Mouse (Mus musculus) limb, embryonic 15.5 days (tissue): ENCODE results near the gene H2afz. TPM values are rescaled to one million over a fixed set of nuclear protein-coding genes. Genes with fewer than 3 reads are reported as not detected.
"Not testable (repeated sequence)": the region's sequence is repeated elsewhere in the genome, so short reads cannot be mapped to it uniquely, and the experiment has no call there.

Experiments
- ATAC-seq: fragments of 200-750 bp; cut with Nextera tagmentation; 2 replicates; pipeline ENCODE4 v1.8.0; 2017; ENCODE audit warnings: low read depth, moderate TSS enrichment; ENCODE audit not compliant: insufficient number of reproducible peaks, low FRiP score, low TSS enrichment
- H3K27ac ChIP-seq: fragments of 300-500 bp; sonication (generic); 2 replicates; pipeline ENCODE4 v1.5.1; 2015; ENCODE audit warnings: moderate library complexity, mild to moderate bottlenecking, inconsistent platforms
- H3K27me3 ChIP-seq: fragments of 300-500 bp; sonication (generic); 2 replicates; pipeline ENCODE4 v1.6.1; 2015; ENCODE audit warnings: inconsistent platforms
- H3K36me3 ChIP-seq: fragments of 300-500 bp; sonication (generic); 2 replicates; pipeline ENCODE4 v1.6.1; 2015; ENCODE audit warnings: inconsistent platforms
- H3K4me1 ChIP-seq: fragments of 300-500 bp; sonication (generic); 2 replicates; pipeline ENCODE4 v1.6.1; 2015; ENCODE audit warnings: inconsistent platforms
- H3K4me2 ChIP-seq: fragments of 300-500 bp; sonication (generic); 2 replicates; pipeline ENCODE4 v1.6.1; 2015; ENCODE audit warnings: mild to moderate bottlenecking, inconsistent platforms
- H3K4me3 ChIP-seq: fragments of 300-500 bp; sonication (generic); 2 replicates; pipeline ENCODE4 v1.5.1; 2015; ENCODE audit warnings: mild to moderate bottlenecking, inconsistent platforms
- H3K9ac ChIP-seq: fragments of 300-500 bp; sonication (generic); 2 replicates; pipeline ENCODE4 v1.6.1; 2015; ENCODE audit warnings: inconsistent platforms
- H3K9me3 ChIP-seq: fragments of 300-500 bp; sonication (generic); 2 replicates; pipeline ENCODE4 v1.6.1; 2016; ENCODE audit warnings: inconsistent platforms
- WGBS: fragments of 180-500 bp; shearing (Covaris S2); methylation state at CpG from one replicate; pipeline ENCODE4 v1.1.7; 2015; 5-methylcytosine and 5-hydroxymethylcytosine counted together
- polyA plus RNA-seq: library from polyadenylated mRNA; unstranded; fragments of >200 nt; fragmentation: Nextera tagmentation; extraction: Ambion mirVana; gene quantifications from 2 replicates; pipeline ENCODE4 v1.2.1, GENCODE M21; 2015

Gene H2afz
- polyA plus RNA-seq, 1 experiment from 2014 or later: 1,223 TPM

DNA sequence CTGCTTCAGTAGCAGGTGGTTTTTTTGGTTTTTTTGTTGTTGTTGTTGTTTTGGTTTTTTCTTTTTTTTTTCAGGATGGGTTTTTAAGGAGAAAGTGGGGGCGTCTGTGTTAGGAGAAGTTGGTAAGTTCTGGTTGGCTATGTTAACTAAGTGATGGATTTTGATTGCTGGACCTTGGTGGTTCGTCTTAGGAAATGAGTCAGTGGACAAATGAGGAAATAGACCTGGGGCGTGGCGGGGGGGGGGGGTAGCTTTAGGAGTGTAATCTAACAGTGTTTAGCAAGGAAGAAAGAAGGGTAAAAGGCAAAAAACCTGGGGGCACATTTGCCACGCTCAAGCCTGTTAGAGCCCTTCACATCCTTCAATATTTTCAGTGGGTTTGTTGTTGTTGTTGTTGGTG, 17.7 kb upstream of the H2afz start:
- Histone ChIP-seq H3K36me3 (no peaks in the 10 kb centered on the region), H3K9ac (no peak overlapping the region), H3K9me3 (no peaks in the 10 kb centered on the region), H3K4me3 (no peak overlapping the region), H3K27ac (no peak overlapping the region), H3K4me1 (no peaks in the 10 kb centered on the region), H3K4me2 (no peak overlapping the region), H3K27me3 (no peaks in the 10 kb centered on the region)
- ATAC-seq: no peak
- 78% methylated on average over 4 of the region's 5 CpGs for WGBS

GRCm38 (mm10) chr3:137848354-137848753, 15.9 kb upstream of the H2afz start:
- H3K9ac ChIP-seq: no peak overlapping the region
- no peaks in the 10 kb centered on the region for H3K4me1 ChIP-seq
- no peaks in the 10 kb centered on the region for H3K36me3 ChIP-seq
- no peak overlapping the region for H3K4me2 ChIP-seq
- no peak overlapping the region for H3K27ac ChIP-seq
- no peaks in the 10 kb centered on the region for H3K9me3 ChIP-seq
- H3K27me3 ChIP-seq: no peaks in the 10 kb centered on the region
- WGBS: 88% methylated on average over 9 of the region's 9 CpGs
- no peak overlapping the region for H3K4me3 ChIP-seq
- ATAC-seq: no peak

- ATAC-seq: no peak
- Histone ChIP-seq H3K4me2 (no peak overlapping the region), H3K36me3 (no peaks in the 10 kb centered on the region), H3K27ac (no peak overlapping the region), H3K9ac (no peak overlapping the region), H3K4me1 (no peaks in the 10 kb centered on the region), H3K27me3 (no peaks in the 10 kb centered on the region), H3K9me3 (no peaks in the 10 kb centered on the region), H3K4me3 (no peak overlapping the region)
- 94% methylated on average over 5 of the region's 5 CpGs for WGBS
Observed at GRCm38 (mm10) chr3:137849697-137850096, 14.6 kb upstream of the H2afz start.

DNA sequence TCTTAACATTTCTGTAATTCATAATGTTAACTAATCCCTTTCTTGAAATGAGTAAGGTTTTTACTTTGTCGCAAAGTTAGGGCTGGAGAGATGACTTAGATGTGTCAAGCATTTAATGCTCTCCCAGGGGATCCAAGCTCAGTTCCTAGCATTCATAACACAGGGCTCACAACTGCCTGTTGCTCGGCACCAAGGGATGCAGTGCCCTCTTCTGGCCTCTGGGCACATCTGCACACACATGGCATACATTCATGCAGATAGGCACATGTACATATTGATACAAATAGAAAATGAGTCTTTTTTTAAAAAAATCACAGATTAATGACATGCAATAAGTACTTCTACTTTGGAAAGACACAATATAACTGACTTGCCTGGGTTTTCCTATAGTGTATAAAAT, 13.1 kb upstream of the H2afz start:
- WGBS: 85% methylated on average over 2 of the region's 2 CpGs
- Histone ChIP-seq H3K4me3 (no peak overlapping the region), H3K9me3 (no peaks in the 10 kb centered on the region), H3K36me3 (no peaks in the 10 kb centered on the region), H3K27me3 (no peaks in the 10 kb centered on the region), H3K27ac (no peak overlapping the region), H3K9ac (no peak overlapping the region), H3K4me2 (no peak overlapping the region), H3K4me1 (no peaks in the 10 kb centered on the region)
- no peak for ATAC-seq

DNA sequence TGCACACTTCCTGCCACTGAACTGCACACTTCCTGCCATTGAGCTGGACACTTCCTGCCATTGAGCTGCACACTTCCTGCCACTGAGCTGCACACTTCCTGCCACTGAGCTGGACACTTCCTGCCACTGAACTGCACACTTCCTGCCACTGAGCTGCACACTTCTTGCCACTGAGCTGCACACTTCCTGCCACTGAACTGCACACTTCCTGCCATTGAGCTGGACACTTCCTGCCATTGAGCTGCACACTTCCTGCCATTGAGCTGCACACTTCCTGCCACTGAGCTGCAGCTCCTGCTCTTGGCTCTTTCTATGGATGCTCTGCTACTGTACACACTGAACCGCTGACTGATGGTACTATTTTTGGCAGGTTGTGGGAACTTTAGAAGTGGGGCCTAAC, 11.3 kb upstream of the H2afz start:
- not testable (repeated sequence) for H3K36me3 ChIP-seq, H3K4me3 ChIP-seq, ATAC-seq, H3K4me2 ChIP-seq, H3K9me3 ChIP-seq, H3K27me3 ChIP-seq, H3K27ac ChIP-seq, H3K9ac ChIP-seq, H3K4me1 ChIP-seq
- 88% methylated on average over 1 of the region's 1 CpGs for WGBS

DNA sequence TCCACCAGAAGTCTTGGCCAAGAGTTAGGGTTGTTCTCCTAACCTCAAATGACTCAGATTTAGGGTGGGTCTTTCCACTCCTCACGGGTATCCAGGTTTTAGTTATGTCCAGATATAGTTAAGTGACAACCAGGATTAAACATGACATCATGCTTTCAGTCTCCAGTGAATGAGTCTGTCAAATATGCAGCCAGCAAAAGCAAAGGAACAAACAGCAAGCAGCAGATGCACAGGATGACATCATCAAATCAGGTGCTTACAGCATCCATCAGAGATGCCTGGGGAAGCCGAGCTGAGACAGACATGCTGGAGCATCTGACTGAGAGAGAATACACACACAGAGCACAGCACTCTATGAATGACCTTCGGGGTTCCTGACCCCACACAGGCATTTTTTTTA, 9.0 kb upstream of the H2afz start:
- Histone ChIP-seq H3K4me1 (peaks cover under 1% of the 10 kb centered on the region; the same call in 1 of the 2 replicates), H3K27me3 (no peaks in the 10 kb centered on the region), H3K9ac (no peak overlapping the region), H3K27ac (no peak overlapping the region), H3K4me2 (no peak overlapping the region), H3K9me3 (no peaks in the 10 kb centered on the region), H3K36me3 (no peaks in the 10 kb centered on the region), H3K4me3 (no peak overlapping the region)
- no peak for ATAC-seq
- WGBS: 66% methylated on average over 3 of the region's 3 CpGs

DNA sequence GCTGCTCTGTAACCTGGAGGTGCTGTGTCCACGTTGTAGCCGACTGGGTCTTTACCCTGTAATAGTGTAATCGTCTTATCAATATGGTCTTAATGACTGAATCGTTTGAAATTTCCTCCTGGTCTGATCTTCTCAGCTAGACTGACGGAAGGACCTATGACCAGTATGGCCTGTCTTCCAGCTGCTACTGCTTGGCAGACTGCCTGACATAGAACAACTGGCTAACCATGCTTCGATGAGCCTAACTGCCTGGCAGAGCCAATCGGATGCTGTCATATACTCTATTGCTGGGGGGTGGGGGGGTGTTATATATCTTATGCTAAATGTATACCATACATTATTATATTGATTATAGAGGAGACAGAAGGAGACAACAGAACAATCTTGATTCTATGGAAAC, 8.2 kb upstream of the H2afz start:
- Histone ChIP-seq H3K36me3 (no peaks in the 10 kb centered on the region), H3K4me3 (no peak overlapping the region), H3K9me3 (no peaks in the 10 kb centered on the region), H3K4me1 (peaks cover 8% of the 10 kb centered on the region; the same call in 1 of the 2 replicates), H3K9ac (no peak overlapping the region), H3K27me3 (no peaks in the 10 kb centered on the region), H3K27ac (no peak overlapping the region), H3K4me2 (no peak overlapping the region)
- no peak for ATAC-seq
- WGBS: 76% methylated on average over 7 of the region's 7 CpGs

DNA sequence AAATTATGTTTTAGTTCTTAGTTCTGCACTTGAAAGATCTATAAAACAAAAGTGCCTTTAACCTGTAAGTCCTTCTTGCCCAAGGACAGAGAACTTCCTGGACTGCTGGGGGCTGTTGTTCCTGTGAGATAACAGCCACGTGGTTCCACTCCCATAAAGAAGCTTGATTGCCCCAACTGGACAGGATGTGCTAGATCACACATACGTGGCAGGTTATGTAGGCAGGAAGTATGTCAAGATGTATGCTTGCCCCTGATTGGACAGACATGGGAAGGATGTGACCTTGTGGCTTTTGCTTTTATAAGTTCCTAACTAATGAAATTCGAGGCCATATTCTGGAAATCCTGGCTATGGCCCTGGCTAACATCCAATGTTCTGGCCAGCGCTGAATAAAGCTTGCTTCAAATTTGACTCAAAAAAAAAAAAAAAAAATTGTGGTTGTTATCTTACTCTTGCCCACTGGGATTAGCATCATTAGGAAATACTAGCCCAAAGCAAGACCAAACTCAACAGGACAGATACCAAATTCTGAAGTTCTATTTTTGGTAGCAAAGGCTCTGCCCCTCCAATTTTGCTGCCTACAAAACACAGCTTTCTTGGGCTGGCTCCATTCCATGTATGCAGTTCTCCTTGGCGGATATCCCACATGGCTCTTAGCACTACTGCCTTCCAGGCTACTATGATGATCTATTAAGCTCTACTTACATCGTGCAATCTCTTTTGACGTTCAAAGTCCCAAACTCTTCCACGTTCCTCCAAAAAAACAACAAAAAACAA, 3.7 kb upstream of the H2afz start:
- H3K4me1 ChIP-seq: peaks cover 10% of the 10 kb centered on the region; the same call in 1 of the 2 replicates
- WGBS: 45% methylated on average over 8 of the region's 8 CpGs
- no peaks in the 10 kb centered on the region for H3K9me3 ChIP-seq
- no peak for ATAC-seq
- no peaks in the 10 kb centered on the region for H3K27me3 ChIP-seq
- H3K4me3 ChIP-seq: no peak overlapping the region
- peak overlapping the region; percentile 27; the same call in 1 of the 2 replicates for H3K27ac ChIP-seq
- no peak overlapping the region for H3K9ac ChIP-seq
- no peak overlapping the region for H3K4me2 ChIP-seq
- H3K36me3 ChIP-seq: no peaks in the 10 kb centered on the region

GRCm38 (mm10) chr3:137861436-137861835, 2.9 kb upstream of the H2afz start:
- H3K9ac ChIP-seq: no peak overlapping the region
- 86% methylated on average over 4 of the region's 4 CpGs for WGBS
- 0 out of 2 replicates have a peak, but pooled peaks cover 3% of the 10 kb centered on the region for H3K36me3 ChIP-seq
- no peak overlapping the region for H3K4me3 ChIP-seq
- H3K9me3 ChIP-seq: no peaks in the 10 kb centered on the region
- H3K27ac ChIP-seq: no peak overlapping the region
- ATAC-seq: no peak
- no peaks in the 10 kb centered on the region for H3K27me3 ChIP-seq
- peaks cover 10% of the 10 kb centered on the region; the same call in 1 of the 2 replicates for H3K4me1 ChIP-seq
- H3K4me2 ChIP-seq: no peak overlapping the region

DNA sequence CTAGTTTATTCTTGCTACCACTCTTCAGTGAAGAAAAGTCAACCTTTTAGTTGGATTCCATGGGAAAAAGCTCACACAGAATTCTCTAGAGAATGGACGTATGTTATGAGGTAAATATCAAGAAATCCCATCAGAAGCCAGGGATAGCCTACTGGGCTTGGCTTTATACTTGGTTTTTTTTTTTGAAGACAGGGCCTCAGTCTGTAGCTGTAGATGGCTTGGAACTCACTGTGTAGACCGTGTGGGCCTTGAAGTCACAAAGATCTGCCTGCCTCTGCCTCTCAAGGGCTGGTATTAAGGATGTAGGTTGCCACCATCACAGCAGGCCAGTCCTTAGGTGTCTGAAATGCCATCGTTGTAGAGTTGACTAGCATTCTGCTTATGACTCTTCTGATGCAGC, 1.7 kb upstream of the H2afz start:
- no peaks in the 10 kb centered on the region for H3K9me3 ChIP-seq
- 0 out of 2 replicates have a peak, but pooled peaks cover 3% of the 10 kb centered on the region for H3K36me3 ChIP-seq
- H3K27me3 ChIP-seq: no peaks in the 10 kb centered on the region
- H3K9ac ChIP-seq: no peak overlapping the region
- no peak overlapping the region for H3K4me2 ChIP-seq
- peaks cover 17% of the 10 kb centered on the region for H3K4me1 ChIP-seq
- WGBS: 94% methylated on average over 3 of the region's 3 CpGs
- H3K27ac ChIP-seq: no peak overlapping the region
- no peak overlapping the region for H3K4me3 ChIP-seq
- no peak for ATAC-seq

GRCm38 (mm10) chr3:137863330-137864123, 760 bp upstream of the H2afz start:
- H3K27me3 ChIP-seq: no peaks in the 10 kb centered on the region
- 0 out of 2 replicates have a peak, but pooled peaks cover 3% of the 10 kb centered on the region for H3K36me3 ChIP-seq
- H3K9me3 ChIP-seq: no peaks in the 10 kb centered on the region
- peaks cover 17% of the 10 kb centered on the region for H3K4me1 ChIP-seq
- peak overlapping the region; percentile 53 for H3K9ac ChIP-seq
- H3K4me3 ChIP-seq: peak overlapping the region; percentile 80
- no peak for ATAC-seq
- H3K4me2 ChIP-seq: peak overlapping the region; percentile 60
- H3K27ac ChIP-seq: peak overlapping the region; percentile 87
- 31% methylated on average over 22 of the region's 22 CpGs for WGBS
